Mouse (Mus musculus) gonadal fat pad, adult 2 months (tissue): ENCODE results near the gene Cobll1. TPM values are rescaled to one million over a fixed set of nuclear protein-coding genes. Genes with fewer than 3 reads are reported as not detected.
"Not testable (repeated sequence)": the region's sequence is repeated elsewhere in the genome, so short reads cannot be mapped to it uniquely, and the experiment has no call there.

Experiments used
- DNase-seq: peaks from one replicate; pipeline ENCODE4 v3.0.0-alpha.2; 2012; ENCODE audit warnings: low read depth
- polyA plus RNA-seq: library from polyadenylated mRNA; depleted of rRNA; stranded (reverse); fragments of >200 nt; gene quantifications from 2 replicates; pipeline ENCODE4 v1.2.3, GENCODE M21; 2012; rRNA removed

Gene Cobll1
- polyA plus RNA-seq: 18.4 and 27.3 TPM in 2 replicates

GRCm38 (mm10) chr2:65238964-65239570 is at the start of gene Cobll1:
Gene Cobll1, minus strand, starts transcription at chr2:65239403.
- peak; percentile 67 for DNase-seq

- DNase-seq: no peak
Measured at GRCm38 (mm10) chr2:65288696-65289095, 49.5 kb upstream of the Cobll1 start.

- DNase-seq: peak; percentile 49
Measured at GRCm38 (mm10) chr2:65285380-65285779, 46.2 kb upstream of the Cobll1 start.

GRCm38 (mm10) chr2:65282979-65283378 is 43.8 kb upstream of the Cobll1 start:
- no peak for DNase-seq

GRCm38 (mm10) chr2:65279029-65279690 is 40.0 kb upstream of the Cobll1 start:
- DNase-seq: no peak

- DNase-seq: no peak
Measured at GRCm38 (mm10) chr2:65275443-65276061, 36.3 kb upstream of the Cobll1 start.

- DNase-seq: no peak
Measured at GRCm38 (mm10) chr2:65273910-65274309, 34.7 kb upstream of the Cobll1 start.

- DNase-seq: peak; percentile 70
Measured at GRCm38 (mm10) chr2:65268731-65269130, 29.5 kb upstream of the Cobll1 start.

- peak; percentile 65 for DNase-seq
Measured at GRCm38 (mm10) chr2:65267834-65268233, 28.6 kb upstream of the Cobll1 start.

- DNase-seq: no peak
Measured at GRCm38 (mm10) chr2:65266576-65267299, 27.5 kb upstream of the Cobll1 start.

- DNase-seq: no peak
Measured at GRCm38 (mm10) chr2:65262251-65262650, 23.0 kb upstream of the Cobll1 start.

- DNase-seq: not testable (repeated sequence)
Measured at GRCm38 (mm10) chr2:65260828-65261227, 21.6 kb upstream of the Cobll1 start.

GRCm38 (mm10) chr2:65260400-65260799 is 21.2 kb upstream of the Cobll1 start:
- no peak for DNase-seq

- no peak for DNase-seq
Measured at GRCm38 (mm10) chr2:65257446-65257845, 18.2 kb upstream of the Cobll1 start.

- DNase-seq: no peak
Measured at GRCm38 (mm10) chr2:65256494-65257254, 17.5 kb upstream of the Cobll1 start.

GRCm38 (mm10) chr2:65250589-65251104 is 11.4 kb upstream of the Cobll1 start:
- no peak for DNase-seq

GRCm38 (mm10) chr2:65249575-65249974 is 10.4 kb upstream of the Cobll1 start:
- no peak for DNase-seq

- DNase-seq: no peak
Measured at GRCm38 (mm10) chr2:65240173-65240745, 1.1 kb upstream of the Cobll1 start.

- DNase-seq: no peak
Measured at GRCm38 (mm10) chr2:65238171-65238963, 836 bp downstream of the Cobll1 start.

- no peak for DNase-seq
Measured at GRCm38 (mm10) chr2:65237610-65238170, 1.5 kb downstream of the Cobll1 start.
